Mouse (Mus musculus) embryonic fibroblast, embryonic 13.5 days (primary cell): ENCODE data around the gene Wwox.

Experiments used
- CTCF ChIP-seq: IDR thresholded peaks from 2 replicates; pipeline ENCODE4 v1.5.1; 2011; ENCODE audit warnings: mild to moderate bottlenecking, control low read depth, low read length, moderate library complexity, borderline replicate concordance; ENCODE audit not compliant: insufficient read depth
- POLR2A ChIP-seq: IDR thresholded peaks from 2 replicates; pipeline ENCODE4 v1.6.1; 2011; ENCODE audit warnings: low read depth, mild to moderate bottlenecking, control low read depth, low read length, moderate library complexity

DNA sequence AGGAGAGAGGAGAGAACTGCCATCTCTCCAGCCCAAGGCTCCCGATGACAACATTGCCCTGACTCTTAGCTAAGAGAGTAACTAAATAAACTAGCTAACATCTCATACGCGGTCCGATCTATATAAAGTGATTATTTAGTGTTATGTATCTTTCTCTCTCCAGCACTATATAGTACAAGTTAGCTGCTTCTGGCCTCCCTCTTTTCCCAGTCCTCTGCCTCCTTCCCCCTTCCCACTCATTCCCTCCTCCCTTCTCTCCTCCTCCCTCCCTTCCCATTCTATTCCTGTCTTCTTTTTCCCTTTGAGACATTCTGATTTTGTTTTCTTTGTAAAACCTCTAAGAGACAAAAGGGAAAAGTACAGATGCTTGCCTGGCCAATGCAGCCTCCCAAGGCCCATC, 414.3 kb downstream of the Wwox start:
- TF ChIP-seq POLR2A (no peak), CTCF (no peak)
